Mouse (Mus musculus) small intestine, adult 2 months (tissue): ENCODE measurements around the gene Slc1a4.

ENCODE experiments used
- CTCF ChIP-seq: fragments of 200-500 bp; IDR thresholded peaks from 2 replicates; pipeline ENCODE4 v1.5.1; 2012; ENCODE audit warnings: low read depth, mild to moderate bottlenecking, control low read depth, inconsistent platforms, low read length, moderate library complexity, mixed read lengths; ENCODE audit not compliant: insufficient replicate concordance, insufficient read length; ENCODE audit errors: extremely low read depth
- POLR2A ChIP-seq: fragments of 200-500 bp; IDR thresholded peaks from 2 replicates; pipeline ENCODE4 v1.6.1; 2012; ENCODE audit warnings: low read depth, mild to moderate bottlenecking, control low read depth, inconsistent platforms, low read length, moderate library complexity

DNA sequence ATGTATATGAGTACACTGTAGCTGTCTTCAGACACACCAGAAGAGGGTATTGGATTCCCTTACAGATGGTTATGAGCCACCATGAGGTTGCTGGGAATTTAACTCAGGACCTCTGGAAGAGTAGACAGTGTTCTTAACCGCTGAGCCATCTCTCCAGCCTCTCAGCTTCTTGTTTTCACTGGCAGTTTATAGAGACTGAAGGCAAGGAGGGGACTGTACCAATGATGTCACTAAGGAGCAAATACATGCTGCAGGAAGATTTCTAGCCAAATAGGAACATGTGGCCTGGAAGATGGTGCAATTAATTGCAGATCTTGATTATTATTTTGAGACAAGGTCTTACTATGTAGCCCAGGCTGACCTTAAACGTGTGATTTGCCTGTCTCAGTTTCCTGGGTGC lies 55.4 kb downstream of the Slc1a4 start:
- TF ChIP-seq POLR2A: no peak
- TF ChIP-seq CTCF: no peak
